Mouse (Mus musculus): ENCODE measurements around the gene Tex46.

DNA sequence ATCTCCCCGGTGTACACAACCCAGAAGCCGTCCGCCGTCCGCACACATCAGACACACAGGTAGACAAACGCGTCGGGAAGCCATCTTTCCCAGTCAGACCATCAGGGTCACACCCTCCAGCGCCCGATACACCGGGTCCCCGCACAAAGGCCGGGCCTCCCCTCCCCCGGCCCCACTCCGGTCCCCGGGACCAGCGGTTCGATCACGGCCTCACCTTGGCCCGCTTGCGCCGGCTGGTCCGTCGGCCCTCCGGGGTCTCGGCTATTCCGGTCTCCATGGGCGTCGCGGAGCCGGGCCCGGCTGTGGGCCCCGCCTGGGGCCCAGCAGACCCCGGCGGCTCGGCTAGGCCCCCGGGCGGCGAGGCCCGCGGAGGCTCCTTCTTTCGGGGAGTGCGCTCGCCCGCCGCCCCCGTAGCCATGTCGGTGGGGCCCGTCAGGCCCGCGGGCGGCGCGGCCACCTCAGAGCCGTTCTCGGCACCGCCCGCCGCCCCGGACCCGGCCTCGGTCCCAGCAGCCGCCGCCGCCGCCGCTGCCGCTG is 8.2 kb upstream of the Tex46 start:
- no peak for TF ChIP-seq CTCF (IDR thresholded peaks at IDR 0.05)
- TF ChIP-seq EP300 (IDR thresholded peaks at IDR 0.05), result no peak
